Mouse (Mus musculus) testis, adult 2 months (tissue): ENCODE measurements around the gene Zfp688. TPM values are rescaled to one million over a fixed set of nuclear protein-coding genes. Genes with fewer than 3 reads are reported as not detected.
"Not testable (repeated sequence)": the region's sequence is repeated elsewhere in the genome, so short reads cannot be mapped to it uniquely, and the experiment has no call there.

Experiments used
- H3K27ac ChIP-seq: fragments of 200-500 bp; 2 replicates; pipeline ENCODE4 v1.5.1; 2012; ENCODE audit warnings: low read depth, low read length; ENCODE audit not compliant: control insufficient read depth, insufficient read depth
- H3K27me3 ChIP-seq: fragments of 200-500 bp; 2 replicates; pipeline ENCODE4 v1.6.1; 2012; ENCODE audit warnings: mild to moderate bottlenecking, low read length, moderate library complexity; ENCODE audit not compliant: control insufficient read depth, insufficient read depth
- H3K36me3 ChIP-seq: fragments of 200-500 bp; 2 replicates; pipeline ENCODE4 v1.6.1; 2012; ENCODE audit warnings: mild to moderate bottlenecking, low read length; ENCODE audit not compliant: control insufficient read depth, insufficient read depth
- H3K4me1 ChIP-seq: fragments of 200-500 bp; 2 replicates; pipeline ENCODE4 v1.6.1; 2012; ENCODE audit warnings: low read length; ENCODE audit not compliant: control insufficient read depth, insufficient read depth
- H3K4me3 ChIP-seq: fragments of 200-500 bp; 2 replicates; pipeline ENCODE4 v1.5.1; 2012; ENCODE audit warnings: low read depth, mild to moderate bottlenecking, low read length, moderate library complexity, mixed read lengths; ENCODE audit not compliant: control insufficient read depth
- CTCF ChIP-seq: fragments of 200-500 bp; IDR thresholded peaks from 2 replicates; pipeline ENCODE4 v1.5.1; 2012; ENCODE audit warnings: low read depth, mild to moderate bottlenecking, inconsistent platforms, low read length, moderate library complexity; ENCODE audit not compliant: control insufficient read depth, insufficient read depth, insufficient replicate concordance
- POLR2A ChIP-seq: fragments of 200-500 bp; IDR thresholded peaks from 2 replicates; pipeline ENCODE4 v1.6.1; 2012; ENCODE audit warnings: low read depth, mild to moderate bottlenecking, inconsistent platforms, low read length, moderate library complexity; ENCODE audit not compliant: control insufficient read depth
- polyA plus RNA-seq: library from polyadenylated mRNA; depleted of rRNA; stranded (reverse); fragments of >200 nt; gene quantifications from 2 replicates; pipeline ENCODE4 v1.2.3, GENCODE M21; 2012; rRNA removed

Gene Zfp688
- polyA plus RNA-seq = 18.6 and 30.1 TPM in 2 replicates

DNA sequence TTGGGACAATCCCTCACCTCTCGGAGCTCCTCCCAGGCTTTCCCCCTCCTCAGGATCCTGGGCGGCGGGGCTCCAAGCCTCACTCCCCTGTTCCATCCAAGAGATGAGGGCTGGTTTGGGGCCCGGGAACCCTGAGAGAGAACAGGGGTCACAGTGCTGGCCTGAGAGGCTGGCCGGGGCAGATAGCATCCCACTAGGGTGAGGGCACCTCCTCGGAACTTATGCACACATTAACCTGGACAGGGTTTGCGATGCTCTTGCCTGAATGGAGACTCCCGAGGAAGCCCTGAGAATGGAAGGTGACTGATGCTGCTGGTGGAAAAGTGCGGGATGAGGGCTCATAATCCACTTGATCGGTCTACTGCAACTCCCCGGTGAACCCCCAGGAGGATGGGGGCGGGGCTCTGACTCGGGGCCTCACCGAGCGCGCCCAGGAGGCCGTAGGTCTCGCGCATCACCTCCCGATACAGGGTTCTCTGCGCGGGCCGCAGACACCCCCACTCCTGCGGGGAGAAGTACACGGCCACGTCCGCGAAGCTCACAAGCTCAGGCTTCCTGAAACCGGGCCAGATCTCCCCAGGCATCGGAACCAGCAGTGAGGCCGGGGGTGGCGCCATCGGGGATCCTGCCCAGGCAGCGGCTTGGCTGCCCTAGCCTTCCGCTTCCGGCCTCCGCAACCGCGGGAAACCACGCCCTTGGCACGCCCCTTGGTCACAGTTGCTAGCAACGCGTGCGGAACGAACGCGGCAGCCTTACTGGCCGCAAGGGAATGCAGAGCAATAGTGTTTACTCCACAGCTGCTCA is at the start of gene Zfp688:
Gene Zfp688, minus strand, starts transcription at position 681 of the 804 bp plus-strand sequence.
- H3K27ac ChIP-seq = peak within 1 kb of the TSS; percentile 90
- H3K36me3 ChIP-seq = no peaks in the 10 kb centered on the region
- peak within 1 kb of the TSS; percentile 96 for H3K4me3 ChIP-seq
- no peaks in the 10 kb centered on the region for H3K27me3 ChIP-seq
- peaks cover 12% of the 10 kb centered on the region for H3K4me1 ChIP-seq
- TF ChIP-seq POLR2A = peak; percentile 92
- TF ChIP-seq CTCF = no peak

DNA sequence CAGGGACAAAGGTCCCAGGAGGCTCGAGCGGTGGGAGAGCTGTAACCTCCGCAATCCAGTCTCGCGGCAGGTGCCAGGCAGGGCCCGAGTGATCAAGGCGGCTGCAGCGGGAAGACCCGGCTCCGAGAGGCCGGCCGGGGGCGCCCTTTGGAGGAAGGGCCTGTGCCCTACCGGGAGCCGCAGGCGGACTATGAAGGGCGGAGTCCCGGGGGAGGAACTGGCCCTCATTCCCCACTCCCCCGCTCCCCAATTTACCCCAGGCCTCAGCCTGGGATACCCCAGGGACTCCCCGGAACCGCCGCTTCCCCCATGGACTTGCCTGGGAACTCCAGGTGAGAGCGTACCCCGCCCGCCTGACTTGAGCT is 49.8 kb upstream of the Zfp688 start:
- Histone ChIP-seq H3K36me3 (peaks cover 3% of the 10 kb centered on the region), H3K4me1 (peaks cover 6% of the 10 kb centered on the region), H3K27ac (peak overlapping the region; percentile 98), H3K4me3 (peak overlapping the region; percentile 97), H3K27me3 (no peaks in the 10 kb centered on the region)
- no peak for TF ChIP-seq CTCF

GRCm38 (mm10) chr7:127470743-127471645 is 49.1 kb upstream of the Zfp688 start:
- H3K4me1 ChIP-seq = peaks cover 4% of the 10 kb centered on the region
- H3K4me3 ChIP-seq = peak overlapping the region; percentile 97
- H3K27me3 ChIP-seq = no peaks in the 10 kb centered on the region
- TF ChIP-seq POLR2A (peak; percentile 38; the same call in 1 of the 2 replicates), CTCF (no peak)
- no peaks in the 10 kb centered on the region; the same call in 1 of the 2 replicates for H3K36me3 ChIP-seq
- peak overlapping the region; percentile 98 for H3K27ac ChIP-seq

DNA sequence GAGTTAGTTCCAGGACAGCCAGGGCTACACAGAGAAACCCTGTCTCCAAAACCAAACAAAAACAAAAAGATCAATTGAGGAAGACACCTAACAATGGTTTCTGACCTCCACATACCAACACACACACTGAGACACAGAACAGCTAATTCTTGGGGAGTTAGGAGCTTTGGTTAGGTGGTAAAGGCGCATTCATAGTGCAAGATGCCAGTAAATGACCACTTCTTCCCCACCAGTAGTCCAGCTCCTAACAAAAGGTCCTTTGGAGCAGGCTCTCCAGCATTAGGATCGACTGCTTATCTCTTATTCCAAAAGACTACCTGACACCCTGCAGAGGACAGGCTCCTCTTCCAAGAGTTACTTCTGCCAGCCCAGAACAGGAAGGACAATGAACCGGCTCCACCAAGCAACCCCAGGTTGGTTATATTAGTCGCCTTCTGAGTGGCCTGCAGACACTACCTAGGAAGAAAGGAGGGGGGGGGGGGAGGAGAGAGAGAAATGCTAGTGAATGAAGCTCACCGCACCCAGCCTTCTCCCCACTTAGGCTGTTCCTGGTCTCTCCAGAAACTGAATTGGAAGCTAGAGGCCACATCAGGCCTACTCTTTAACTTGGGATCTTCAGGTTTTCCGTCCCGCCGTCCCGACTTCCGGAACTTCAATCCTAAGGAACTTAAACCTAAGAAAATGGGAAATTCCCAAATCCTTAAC is 48.3 kb upstream of the Zfp688 start:
- Histone ChIP-seq H3K4me1 (peaks cover 4% of the 10 kb centered on the region), H3K27me3 (no peaks in the 10 kb centered on the region), H3K27ac (peak overlapping the region; percentile 97), H3K36me3 (no peaks in the 10 kb centered on the region; the same call in 1 of the 2 replicates), H3K4me3 (peak overlapping the region; percentile 97)
- no peak for TF ChIP-seq CTCF
- no peak for TF ChIP-seq POLR2A

DNA sequence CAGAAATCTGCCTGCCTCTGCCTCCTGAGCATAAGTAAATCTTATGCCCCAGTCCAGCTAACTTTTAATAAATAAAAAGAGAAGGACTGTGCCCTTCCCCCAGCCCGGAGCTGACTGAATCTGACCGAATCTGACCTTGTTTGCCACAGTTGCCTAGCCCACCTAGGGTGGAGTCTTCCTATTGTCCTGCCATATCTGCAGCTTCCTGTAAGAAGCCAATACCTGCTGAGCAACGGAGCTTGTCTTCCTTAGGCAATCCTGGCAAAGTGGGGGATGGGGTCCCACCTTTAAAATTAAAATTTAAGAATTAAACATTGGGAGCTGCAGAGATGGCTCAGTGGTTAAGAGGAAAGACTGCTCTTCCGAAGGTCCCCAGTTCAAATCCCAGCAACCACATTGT is 44.7 kb upstream of the Zfp688 start:
- Histone ChIP-seq H3K36me3 (no peaks in the 10 kb centered on the region; the same call in 1 of the 2 replicates), H3K4me1 (no peaks in the 10 kb centered on the region; the same call in none of the 2 replicates), H3K4me3 (no peak overlapping the region), H3K27ac (no peak overlapping the region), H3K27me3 (no peaks in the 10 kb centered on the region)
- TF ChIP-seq POLR2A (no peak), CTCF (no peak)

- H3K27ac ChIP-seq, H3K4me3 ChIP-seq, H3K4me1 ChIP-seq, H3K36me3 ChIP-seq, H3K27me3 ChIP-seq: not testable (repeated sequence)
These were observed 43.8 kb upstream of the Zfp688 start for GRCm38 (mm10) chr7:127465670-127466069.

GRCm38 (mm10) chr7:127465191-127465590 is 43.3 kb upstream of the Zfp688 start:
- Histone ChIP-seq H3K27ac (no peak overlapping the region), H3K4me3 (no peak overlapping the region), H3K4me1 (no peaks in the 10 kb centered on the region; the same call in none of the 2 replicates), H3K27me3 (no peaks in the 10 kb centered on the region), H3K36me3 (no peaks in the 10 kb centered on the region)
- no peak for TF ChIP-seq POLR2A
- TF ChIP-seq CTCF = no peak

- Histone ChIP-seq H3K4me3 (peak within 1 kb of the TSS; percentile 43), H3K27ac (peak within 1 kb of the TSS; percentile 32; the same call in 1 of the 2 replicates)
- not testable (repeated sequence) for H3K36me3 ChIP-seq, H3K27me3 ChIP-seq, H3K4me1 ChIP-seq
These were observed 37.4 kb upstream of the Zfp688 start, which contains the start of gene Prr14 for GRCm38 (mm10) chr7:127459311-127459710. TSS of gene Prr14 (plus strand) at chr7:127459611.

- not testable (repeated sequence) for H3K4me1 ChIP-seq, H3K27me3 ChIP-seq, H3K36me3 ChIP-seq
- Histone ChIP-seq H3K4me3 (peak overlapping the region; percentile 40), H3K27ac (peak overlapping the region; percentile 49)
These were observed 36.7 kb upstream of the Zfp688 start for GRCm38 (mm10) chr7:127458371-127459122.
